Mouse (Mus musculus) gonadal fat pad, adult 2 months (tissue): ENCODE measurements around the gene Dars2. TPM values are rescaled to one million over a fixed set of nuclear protein-coding genes. Genes with fewer than 3 reads are reported as not detected.

Experiments used
- DNase-seq: peaks from one replicate; pipeline ENCODE4 v3.0.0-alpha.2; 2012; ENCODE audit warnings: low read depth
- polyA plus RNA-seq: library from polyadenylated mRNA; depleted of rRNA; stranded (reverse); fragments of >200 nt; gene quantifications from 2 replicates; pipeline ENCODE4 v1.2.3, GENCODE M21; 2012; rRNA removed

The Dars2 gene
- polyA plus RNA-seq = 16.6 and 19.8 TPM in 2 replicates

DNA sequence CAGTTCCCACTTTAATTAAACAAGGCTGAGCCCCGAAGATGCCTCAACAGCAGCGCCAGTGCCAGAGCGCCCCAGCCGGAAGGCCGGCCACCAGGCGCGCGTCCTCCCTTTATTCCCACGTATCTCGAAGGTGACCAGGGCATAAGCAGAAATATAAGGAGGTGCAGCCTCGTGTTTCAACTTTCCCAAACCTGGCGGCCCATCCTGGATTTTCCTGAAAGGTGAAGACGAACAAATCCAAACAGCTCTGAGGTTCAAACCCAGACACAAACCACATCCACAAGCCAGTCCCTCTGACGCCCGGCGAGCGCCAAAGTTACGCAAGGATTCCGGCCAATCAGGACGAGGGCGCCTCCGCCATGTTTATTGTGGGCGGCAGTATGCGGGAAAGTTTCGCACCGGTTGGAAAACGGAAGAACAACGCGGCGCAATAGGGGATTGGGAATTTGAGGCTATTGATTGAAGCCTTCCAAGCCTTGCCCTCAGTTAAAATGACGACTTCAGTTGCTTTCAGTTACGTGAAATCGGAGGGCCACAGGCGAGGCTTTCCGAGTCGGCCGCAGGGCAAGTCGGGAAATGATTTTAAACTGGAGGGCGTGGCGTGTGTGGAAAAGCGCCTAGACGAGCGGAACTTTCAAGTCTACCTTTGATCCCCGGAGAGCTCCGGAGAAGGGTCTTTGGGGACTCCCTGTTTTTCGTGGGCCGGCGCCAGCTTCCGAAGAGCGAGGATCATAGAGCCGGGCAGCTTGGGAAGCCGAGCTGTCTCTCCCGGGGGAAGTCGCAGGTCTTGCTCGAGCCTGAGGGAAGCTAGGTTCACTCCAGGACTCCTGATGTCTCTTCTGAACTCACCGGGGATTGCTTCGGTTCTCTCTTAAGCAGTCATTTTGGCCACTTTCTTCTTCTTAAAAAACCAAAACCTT lies at the start of gene Dars2, which contains the start of gene Cenpl:
Gene Dars2, minus strand, starts transcription at position 307 of the 920 bp plus-strand sequence.
Gene Cenpl, plus strand, starts transcription at position 362 of the 920 bp plus-strand sequence.
- peak; percentile 70 for DNase-seq

DNA sequence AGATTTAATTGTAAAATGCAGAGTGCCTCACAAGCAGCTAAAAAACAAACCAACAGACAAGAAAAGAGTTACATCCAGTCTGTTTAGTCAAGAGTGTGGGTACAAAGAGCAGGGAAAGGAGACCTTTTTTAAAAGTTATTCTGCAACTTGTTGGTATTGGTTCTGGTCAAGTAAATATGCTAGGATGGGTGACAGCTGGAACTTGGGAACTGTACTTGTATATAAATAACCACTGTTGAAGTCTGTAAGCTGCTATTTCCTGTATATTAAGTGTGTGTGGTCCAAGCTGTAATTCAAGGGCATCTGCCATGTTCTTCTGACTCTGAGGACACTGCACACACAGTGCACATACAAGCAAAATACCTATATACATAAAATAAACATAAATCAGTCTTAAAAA lies 44.1 kb upstream of the Dars2 start:
- no peak for DNase-seq

DNA sequence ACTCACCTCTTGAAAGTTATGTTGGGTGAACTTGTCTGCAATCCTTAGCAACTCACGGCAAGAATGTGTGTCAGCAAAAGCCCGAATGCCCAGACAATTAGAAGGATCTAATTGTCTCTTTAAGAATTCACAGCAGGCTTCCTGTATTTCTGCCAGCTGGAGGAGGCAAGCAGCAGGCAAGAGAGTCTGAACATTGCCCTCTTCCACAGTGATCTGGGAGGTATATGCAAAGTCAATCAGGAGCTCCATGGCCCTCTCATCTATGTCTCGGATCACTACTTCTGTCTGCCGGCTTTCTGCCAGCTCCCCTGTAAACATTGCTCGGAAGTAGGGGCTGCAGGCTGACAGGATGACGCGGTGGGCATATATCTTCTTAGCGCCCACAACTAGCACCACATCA lies 38.8 kb upstream of the Dars2 start:
- no peak for DNase-seq

DNA sequence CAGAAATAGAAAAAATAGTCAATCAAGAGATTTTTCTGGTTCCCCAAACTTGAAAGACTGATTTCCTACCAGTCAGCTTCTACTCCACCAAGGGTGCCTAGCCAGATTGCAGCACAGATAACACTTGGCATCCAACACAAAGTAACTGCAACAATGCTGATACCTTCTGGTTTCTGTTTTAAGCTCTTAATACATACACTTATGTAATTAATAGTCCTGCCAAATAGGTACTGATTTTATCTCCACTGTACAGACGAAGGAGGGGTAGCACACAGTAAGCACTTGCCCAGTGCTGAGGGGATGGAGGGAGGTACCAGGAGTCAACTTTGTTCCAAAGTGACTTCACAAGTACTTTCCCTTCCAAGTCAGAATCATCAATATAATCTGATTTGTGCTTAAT lies 33.4 kb upstream of the Dars2 start:
- DNase-seq = peak; percentile 14

DNA sequence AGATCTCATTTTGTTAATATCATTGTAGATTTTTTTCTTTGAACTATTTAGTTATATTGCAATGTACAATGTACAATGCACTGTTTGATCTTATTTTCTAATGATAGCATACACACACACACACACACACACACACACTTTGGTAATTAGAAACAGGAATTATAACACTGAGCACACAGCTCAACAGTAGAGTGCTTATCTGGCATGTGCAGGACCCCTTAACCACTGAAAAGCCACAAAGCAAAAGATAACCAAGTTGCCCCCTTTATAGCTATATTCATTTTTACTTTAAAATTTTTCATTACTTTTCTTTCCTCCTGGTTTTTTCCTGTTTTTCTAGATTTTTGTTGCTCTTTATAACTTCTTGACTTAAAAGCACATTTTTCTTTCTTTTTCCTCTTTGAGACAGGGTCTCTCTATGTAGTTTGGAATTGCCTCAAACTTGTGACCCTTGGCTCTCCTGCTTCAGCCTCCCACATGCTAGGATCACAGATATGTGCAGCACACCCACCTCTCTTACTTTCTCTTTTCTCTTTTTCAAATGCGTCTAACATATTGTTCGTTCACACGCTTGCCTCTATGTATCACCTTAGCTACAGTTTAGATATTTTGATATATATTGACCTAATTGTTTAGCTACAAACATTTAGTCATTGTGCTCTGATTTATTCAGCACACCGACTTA lies 29.4 kb upstream of the Dars2 start:
- DNase-seq = no peak

DNA sequence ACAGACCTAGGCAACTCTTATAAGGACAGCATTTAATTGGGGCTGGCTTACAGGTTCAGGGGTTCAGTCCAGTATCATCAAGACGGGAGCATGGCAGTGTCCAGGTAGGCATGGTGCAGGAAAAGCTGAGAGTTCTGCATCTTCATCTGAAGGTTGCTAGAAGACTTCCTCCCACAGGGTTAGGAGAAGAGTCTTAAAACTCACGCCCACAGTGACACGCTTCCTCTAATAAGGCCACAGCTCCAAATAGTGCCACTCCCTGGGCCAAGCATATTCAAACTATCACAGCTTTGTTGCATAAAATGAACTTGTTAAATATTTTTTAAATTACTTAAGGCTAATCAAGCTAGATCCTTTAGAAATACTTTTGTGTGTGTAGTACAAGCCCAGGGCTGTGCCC lies 6.8 kb upstream of the Dars2 start:
- no peak for DNase-seq

DNA sequence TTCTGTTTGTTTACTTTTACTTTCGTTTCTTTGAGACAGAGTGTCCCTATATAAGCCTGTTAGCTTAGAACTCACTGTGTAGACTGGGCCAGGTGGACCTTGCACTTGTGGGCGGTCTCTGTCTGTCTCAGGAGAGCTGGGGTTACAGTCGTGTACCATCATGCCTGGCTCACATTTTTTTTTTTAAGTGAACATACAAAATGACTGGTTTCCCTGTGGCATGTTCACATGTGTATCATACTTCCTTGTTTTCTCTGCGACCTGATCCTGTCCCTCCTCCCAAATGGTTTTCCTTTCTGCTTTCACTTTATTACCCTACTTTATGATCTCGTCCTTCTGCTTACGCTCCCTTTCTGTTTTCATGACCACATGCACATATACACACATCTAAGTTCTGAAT lies 5.8 kb upstream of the Dars2 start:
- no peak for DNase-seq

DNA sequence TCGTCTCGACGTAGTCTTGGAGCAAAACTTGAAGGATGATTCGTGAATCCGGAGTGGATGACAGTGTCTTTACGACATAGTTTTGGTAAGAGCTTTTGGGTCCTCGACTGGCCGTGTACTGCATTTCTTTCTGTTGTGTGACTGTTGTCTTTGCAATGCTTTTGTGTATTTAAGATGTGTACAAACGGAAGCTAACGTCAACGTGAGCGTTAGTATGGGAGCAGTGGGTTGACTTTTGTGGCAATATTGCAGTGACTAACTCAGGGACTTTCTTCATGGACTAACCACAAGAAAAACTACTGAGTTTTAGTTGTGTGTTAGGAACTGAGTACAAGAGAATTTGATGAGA lies 788 bp upstream of the Dars2 start:
- no peak for DNase-seq

DNA sequence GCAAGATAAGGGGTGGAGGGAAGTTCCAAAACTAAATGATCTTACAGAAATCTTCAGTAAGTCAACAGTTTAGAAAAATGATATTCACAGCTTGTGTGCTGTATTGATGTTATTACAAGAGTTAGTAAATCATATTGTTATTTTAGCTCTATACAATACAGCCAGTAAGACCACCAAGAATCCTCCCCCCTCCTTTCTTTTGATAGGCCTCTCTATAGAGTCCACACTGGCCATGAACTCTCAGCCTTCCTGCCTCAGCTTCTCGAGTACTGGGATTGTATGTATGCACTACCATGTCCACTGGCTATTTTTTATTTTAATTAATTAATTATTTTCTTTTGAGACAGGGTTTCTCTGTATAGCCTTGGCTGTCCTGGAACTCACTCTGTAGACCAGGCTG lies 7.1 kb downstream of the Dars2 start:
- DNase-seq = no peak

DNA sequence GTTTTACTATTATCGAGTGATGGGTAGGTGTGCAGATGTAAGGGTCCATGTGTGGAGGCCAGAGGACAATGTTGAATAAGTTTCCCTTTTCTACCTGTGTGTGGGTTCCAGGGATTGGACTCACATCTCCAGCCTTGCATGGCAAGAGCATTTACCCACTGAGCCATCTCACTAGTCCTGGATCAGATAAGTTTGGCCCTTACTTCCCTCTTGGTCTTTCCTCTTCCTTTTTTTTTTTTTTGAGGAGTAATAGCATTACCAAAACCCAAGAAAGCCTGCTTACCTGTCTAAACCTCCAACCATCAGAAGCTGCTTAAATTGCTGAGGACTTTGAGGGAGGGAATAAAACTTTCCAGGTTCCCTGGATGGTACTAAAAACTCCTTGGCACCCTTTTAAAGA lies 13.3 kb downstream of the Dars2 start:
- DNase-seq = no peak

DNA sequence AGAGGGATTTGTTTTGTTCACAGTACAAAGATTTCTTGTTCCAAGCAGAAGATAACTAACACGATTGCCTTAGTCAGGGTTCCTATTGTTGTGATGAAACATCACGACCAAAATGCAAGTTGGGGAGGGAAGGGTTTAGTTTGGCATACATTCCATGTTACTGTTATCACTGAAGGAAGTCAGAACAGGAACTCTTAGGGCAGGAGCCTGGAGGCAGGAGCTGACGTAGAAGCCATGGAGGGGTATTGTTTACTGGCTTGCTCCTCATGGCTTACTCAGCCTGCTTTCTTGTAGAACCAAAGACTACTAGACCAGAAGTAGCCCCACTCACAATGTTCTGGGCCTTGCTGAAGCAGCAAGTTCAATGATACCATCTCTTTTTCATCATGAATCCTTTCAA lies 23.5 kb downstream of the Dars2 start:
- no peak for DNase-seq

DNA sequence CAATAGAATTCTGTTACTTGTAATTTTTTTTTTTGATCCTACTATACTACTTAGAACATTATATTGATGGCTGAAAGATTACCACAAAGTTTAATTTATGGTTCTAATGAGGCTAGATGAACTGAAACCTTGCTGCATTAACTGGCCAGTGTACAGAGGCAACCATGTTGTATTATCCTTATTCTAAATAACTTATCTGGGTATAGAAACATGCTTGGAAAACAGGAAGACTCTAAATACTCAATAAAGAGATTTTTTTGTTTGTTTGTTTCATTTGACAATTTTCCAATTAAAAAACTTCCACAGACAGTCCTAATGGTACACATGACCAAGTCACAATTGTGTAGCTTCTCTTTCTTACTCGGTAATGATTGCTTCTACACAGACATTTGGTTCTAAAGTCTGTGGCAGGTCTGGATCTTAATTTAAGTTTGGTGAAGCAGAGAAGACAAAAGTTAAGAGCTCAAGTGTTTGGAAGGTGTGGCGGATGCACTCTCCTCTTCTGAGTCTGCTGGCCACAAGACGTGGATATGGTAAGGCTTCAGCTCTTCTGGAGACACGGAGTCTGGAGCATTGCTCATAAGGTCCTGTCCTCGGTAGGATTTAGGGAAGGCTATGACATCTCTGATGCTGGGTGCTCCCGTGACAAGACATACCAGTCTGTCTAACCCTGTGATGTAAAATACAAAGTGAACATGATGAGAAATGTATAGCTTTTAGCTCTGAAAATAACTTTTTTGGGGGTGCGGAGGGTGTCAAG lies 29.0 kb downstream of the Dars2 start:
- no peak for DNase-seq

DNA sequence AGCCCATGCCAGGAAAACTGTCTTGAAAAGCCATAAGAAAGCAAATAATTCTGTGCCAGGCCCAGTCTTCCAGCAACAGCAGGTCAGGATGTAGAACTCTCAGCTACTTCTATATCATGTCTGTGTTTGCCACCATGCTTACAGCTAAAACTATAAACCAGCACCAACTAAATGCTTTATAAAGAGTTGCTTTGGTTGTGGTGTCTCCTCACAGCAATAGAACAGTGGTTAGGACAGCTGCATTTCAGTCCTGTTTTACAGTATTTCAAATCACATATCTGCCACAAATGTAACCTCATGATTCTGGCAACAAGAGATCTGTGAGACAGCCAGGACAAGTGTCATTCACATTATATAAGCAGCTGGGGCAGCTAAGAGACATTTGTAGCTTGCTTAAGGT lies 29.6 kb downstream of the Dars2 start:
- no peak for DNase-seq

DNA sequence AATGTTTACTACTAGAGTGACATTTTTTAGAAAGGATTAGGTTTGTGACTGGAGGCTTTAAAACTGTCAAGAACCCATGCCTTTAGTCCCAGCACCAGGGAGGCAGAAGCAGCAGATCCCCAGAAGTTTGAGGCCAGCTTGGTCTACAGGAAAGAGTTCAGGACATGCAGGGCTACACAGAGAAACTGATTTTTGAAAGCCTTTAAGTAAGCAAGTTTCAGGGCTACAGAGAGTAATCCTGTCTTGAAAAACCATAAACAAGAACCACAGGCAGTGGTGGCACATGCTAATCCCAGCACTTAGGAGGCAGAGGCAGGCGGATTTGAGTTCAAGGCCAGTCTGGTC lies 30.1 kb downstream of the Dars2 start:
- DNase-seq = no peak

DNA sequence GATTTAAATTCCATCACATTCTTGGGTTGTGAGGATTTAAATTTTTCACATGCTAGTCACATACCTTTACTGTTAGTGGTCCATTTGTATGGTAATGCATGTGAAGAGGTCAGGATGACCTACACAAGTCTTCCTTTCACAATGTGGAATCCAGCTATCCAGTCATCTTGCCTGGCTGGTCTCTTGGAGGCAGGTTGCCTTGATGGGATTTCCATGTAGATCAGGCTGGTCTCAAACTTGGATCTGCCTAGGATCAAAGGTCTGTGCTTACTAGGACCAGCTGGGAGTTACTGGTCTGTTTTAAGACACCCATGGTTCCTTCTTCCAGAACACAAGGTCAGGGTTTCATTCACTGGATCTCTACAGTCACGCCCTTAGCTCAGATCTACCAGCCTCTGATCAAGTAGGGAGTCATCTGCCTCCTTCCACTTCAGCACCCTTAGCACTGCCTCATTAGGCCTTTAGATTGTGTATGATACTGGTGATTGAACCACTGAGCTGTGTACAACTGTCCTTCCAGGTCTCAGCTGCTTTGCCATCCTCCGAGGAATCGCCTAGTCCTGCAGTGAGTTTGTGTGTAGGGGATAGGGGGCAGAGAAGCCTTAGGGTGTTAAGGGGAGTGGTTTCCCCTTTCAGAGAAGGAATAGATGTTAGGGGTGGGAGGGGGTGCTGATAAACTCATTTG lies 30.6 kb downstream of the Dars2 start:
- no peak for DNase-seq

DNA sequence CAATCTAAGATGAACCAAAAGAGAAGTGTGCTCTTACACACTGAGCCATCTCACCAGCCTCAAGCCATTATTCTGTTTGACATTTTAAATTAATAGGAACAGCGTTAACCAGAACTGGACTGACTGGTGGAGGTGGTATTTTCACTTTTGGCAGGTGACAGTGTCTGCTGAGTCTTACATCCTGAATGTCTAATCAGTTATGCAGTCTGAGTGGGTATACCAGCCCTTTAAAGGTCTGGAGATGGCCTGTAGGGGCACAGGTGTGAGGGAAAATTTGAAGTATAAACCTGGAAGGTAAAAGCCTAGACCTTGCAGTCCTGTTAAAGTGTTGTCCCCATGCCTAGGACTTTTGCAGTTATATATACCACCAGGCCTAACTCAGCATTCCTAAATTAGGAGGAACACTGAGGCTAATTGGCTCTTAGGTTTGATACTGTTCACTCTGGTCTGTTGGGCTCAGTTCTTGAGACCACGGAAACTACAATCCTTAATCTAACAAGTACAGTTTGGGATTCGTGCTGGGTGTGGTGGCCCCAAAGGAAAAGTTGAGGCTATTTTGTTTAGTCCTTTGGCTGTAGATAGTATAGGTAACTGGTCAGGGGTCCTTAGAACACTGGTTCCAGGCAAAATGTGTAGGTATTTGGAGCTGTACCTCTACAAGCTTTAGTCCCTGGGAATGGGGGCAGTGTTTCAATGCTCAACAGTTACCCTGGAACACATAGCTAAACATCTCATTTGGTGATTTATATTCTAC lies 31.3 kb downstream of the Dars2 start:
- DNase-seq = no peak

DNA sequence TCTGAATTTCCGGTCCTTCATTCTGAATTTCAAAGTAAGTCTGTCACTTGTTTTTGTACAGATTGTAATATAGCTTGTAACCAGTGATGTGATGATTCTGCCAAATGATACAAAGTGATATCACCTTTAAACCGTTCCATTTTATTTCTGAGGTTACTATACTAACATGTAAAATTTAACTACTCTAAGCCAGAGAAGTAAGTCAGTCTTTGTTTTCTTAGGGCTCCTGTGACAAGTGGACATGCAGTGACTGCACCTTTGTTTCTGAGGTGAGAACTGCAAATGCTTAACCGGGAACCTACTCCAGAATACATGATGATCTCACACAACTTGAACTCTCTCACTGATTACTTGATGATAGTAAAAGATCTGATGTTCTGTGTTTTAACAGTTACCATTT lies 32.5 kb downstream of the Dars2 start:
- DNase-seq = no peak

DNA sequence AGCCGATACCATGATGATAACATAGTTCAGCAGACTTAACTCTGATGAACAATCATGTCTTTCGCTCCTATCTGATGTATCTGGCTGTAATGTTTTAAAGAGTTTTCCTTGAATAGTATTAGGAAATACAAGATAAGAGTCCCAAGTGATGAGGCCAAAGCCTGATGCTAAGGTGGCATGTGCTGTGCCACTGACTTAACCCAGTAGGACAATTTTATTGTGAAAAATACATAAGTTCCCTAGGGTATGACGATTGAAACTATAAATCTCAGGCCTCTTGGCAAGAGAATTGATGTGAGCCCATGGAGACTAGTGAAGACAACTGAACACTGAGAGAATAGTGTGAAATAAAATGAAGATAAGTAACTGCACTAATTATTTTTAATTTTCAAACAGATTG lies 32.9 kb downstream of the Dars2 start:
- no peak for DNase-seq

DNA sequence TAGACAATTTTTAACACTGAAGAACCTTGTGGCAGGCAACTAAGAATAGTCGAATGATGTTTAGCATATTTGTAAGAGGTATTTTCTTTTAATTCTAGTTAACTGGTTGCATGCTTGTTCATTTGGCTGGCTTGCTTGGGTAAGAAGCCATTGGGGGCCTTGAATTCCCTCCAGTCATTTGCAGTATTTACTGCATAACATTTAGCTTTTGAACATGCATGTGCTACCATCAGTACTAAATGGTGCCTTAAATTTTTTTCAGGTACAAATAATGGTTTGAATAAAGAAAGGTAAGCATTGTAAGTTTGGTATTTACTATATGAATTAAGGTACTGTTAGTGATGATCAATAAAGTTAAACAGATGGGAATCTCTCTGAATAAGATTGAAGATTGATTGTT lies 33.4 kb downstream of the Dars2 start:
- DNase-seq = no peak

DNA sequence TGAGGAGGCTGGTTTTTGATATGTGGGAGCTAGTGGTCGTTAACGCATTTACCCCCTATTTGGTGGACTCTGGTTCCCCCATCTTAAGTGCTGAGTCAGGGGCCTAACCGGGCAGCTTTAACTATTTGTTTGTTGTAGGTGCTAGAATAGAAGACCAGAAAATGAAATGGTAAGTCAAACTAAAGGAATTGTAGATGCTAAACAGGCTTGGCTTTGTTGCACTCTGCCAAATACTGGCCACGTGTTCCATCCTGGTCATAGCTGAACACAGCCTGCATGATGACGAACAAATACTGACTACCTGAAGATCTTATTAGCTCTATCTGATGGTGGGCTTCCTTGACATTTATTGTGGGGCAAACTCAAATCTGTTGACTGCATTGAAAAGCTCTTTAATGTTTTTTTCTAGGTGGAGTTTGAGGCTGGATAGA lies 34.0 kb downstream of the Dars2 start:
- no peak for DNase-seq

DNA sequence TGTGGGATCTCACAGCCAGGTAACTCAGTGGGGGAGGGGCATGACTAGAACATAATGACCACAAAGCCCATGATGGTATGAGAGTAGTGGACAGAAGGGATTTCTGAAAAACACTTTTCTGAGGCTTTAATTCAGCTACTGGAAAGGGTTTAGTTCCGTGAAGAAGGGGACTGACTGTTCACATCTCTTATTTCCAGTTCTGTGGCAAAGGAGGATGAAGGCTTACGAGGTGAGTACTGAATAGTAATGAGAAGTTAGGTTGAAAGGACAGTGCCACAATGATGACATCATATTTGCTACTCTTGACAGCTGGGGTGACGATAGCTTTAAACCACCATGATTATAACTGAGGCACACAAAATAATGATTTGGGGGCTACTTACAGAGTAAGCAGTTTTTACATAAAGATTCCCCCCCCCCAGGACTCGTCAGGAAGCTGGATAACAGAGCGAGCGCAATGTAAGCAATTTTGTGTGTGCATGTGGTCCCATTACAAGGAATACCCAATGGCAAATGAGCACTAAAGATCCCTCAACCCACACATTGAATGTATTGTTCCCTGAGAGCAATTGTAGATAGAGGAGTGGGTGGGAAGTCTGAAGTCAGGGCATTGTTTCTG lies 34.6 kb downstream of the Dars2 start:
- DNase-seq = no peak
